Mouse (Mus musculus) liver, embryonic 15.5 days (tissue): Measurements from ENCODE around the gene Klrb1c. TPM values are rescaled to one million over a fixed set of nuclear protein-coding genes. Genes with fewer than 3 reads are reported as not detected.
A peak's percentile ranks its signal among the peaks of the same experiment; 100 is the strongest.
"Not testable (repeated sequence)": the region's sequence is repeated elsewhere in the genome, so short reads cannot be mapped to it uniquely, and the experiment has no call there.

Experiments
- ATAC-seq: fragments of 200-750 bp; cut with Nextera tagmentation; 2 replicates; pipeline ENCODE4 v1.8.0; 2017; ENCODE audit warnings: moderate number of reproducible peaks, mild to moderate bottlenecking, moderate library complexity; ENCODE audit not compliant: insufficient read depth
- H3K27ac ChIP-seq: fragments of 300-500 bp; sonication (generic); replicated peaks from 2 replicates; pipeline ENCODE4 v1.5.1; 2015; ENCODE audit warnings: mild to moderate bottlenecking, inconsistent platforms
- H3K27me3 ChIP-seq: fragments of 300-500 bp; sonication (generic); 2 replicates; pipeline ENCODE4 v1.6.1; 2015; ENCODE audit warnings: mild to moderate bottlenecking, inconsistent platforms
- H3K36me3 ChIP-seq: fragments of 300-500 bp; sonication (generic); replicated peaks from 2 replicates; pipeline ENCODE4 v1.6.1; 2015; ENCODE audit warnings: moderate library complexity, mild to moderate bottlenecking, inconsistent platforms
- H3K4me1 ChIP-seq: fragments of 300-500 bp; sonication (generic); replicated peaks from 2 replicates; pipeline ENCODE4 v1.6.1; 2015; ENCODE audit warnings: inconsistent platforms
- H3K4me2 ChIP-seq: fragments of 300-500 bp; sonication (generic); 2 replicates; pipeline ENCODE4 v1.6.1; 2015; ENCODE audit warnings: moderate library complexity, mild to moderate bottlenecking, inconsistent platforms
- H3K4me3 ChIP-seq: fragments of 300-500 bp; sonication (generic); replicated peaks from 2 replicates; pipeline ENCODE4 v1.5.1; 2015; ENCODE audit warnings: mild to moderate bottlenecking, inconsistent platforms
- H3K9ac ChIP-seq: fragments of 300-500 bp; sonication (generic); 2 replicates; pipeline ENCODE4 v1.6.1; 2015; ENCODE audit warnings: moderate library complexity, mild to moderate bottlenecking, inconsistent platforms
- H3K9me3 ChIP-seq: fragments of 300-500 bp; sonication (generic); replicated peaks from 2 replicates; pipeline ENCODE4 v1.6.1; 2016; ENCODE audit warnings: inconsistent platforms
- WGBS: fragments of 180-500 bp; shearing (Covaris S2); methylation state at CpG from one replicate; pipeline ENCODE4 v1.1.7; 2015; ENCODE audit warnings: mixed read lengths; ENCODE audit not compliant: insufficient replicate concordance; 5-methylcytosine and 5-hydroxymethylcytosine counted together
- polyA plus RNA-seq: library from polyadenylated mRNA; unstranded; fragments of >200 nt; fragmentation: Nextera tagmentation; extraction: Ambion mirVana; gene quantifications from 2 replicates; pipeline ENCODE4 v1.2.1, GENCODE M21; 2015

Klrb1c gene
- polyA plus RNA-seq, 1 experiment from 2014 or later: 0.25 TPM

- Histone ChIP-seq H3K9me3 (no peaks in the 10 kb centered on the region), H3K9ac (no peak overlapping the region), H3K27me3 (no peaks in the 10 kb centered on the region), H3K27ac (no peak overlapping the region), H3K36me3 (no peaks in the 10 kb centered on the region), H3K4me2 (peak overlapping the region; percentile 82), H3K4me3 (peak overlapping the region; percentile 70; the same call in 1 of the 2 replicates), H3K4me1 (peaks cover 27% of the 10 kb centered on the region)
- ATAC-seq: no peak
- 58% methylated on average over 12 of the region's 12 CpGs for WGBS
Observed at GRCm38 (mm10) chr6:128797185-128797905, 8.3 kb upstream of the Klrb1c start.

GRCm38 (mm10) chr6:128796321-128796955 is 7.4 kb upstream of the Klrb1c start:
- peaks cover 26% of the 10 kb centered on the region for H3K4me1 ChIP-seq
- WGBS: 29% methylated on average over 8 of the region's 8 CpGs
- no peak overlapping the region for H3K4me2 ChIP-seq
- no peaks in the 10 kb centered on the region for H3K27me3 ChIP-seq
- no peak for ATAC-seq
- H3K4me3 ChIP-seq: no peak overlapping the region
- H3K36me3 ChIP-seq: no peaks in the 10 kb centered on the region
- H3K9ac ChIP-seq: no peak overlapping the region
- H3K9me3 ChIP-seq: no peaks in the 10 kb centered on the region
- H3K27ac ChIP-seq: no peak overlapping the region

DNA sequence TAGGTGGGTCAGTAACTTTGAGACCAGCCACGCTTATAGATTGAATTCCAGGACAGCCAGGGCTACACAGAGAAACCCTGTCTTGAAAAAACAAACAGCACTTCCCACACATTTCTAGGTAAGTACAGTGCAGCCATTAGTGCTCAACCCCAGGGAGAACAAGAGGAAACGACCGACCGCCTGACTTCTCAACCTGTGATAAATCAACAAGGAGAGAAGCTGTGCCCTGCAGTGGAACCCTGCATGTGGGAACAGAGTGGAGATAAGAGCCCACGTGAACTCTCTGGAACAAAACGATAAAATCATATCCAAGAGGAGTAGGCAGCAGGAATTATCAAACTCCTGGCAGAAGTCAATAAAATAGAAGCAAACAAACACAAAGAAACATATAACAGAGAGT is 4.7 kb upstream of the Klrb1c start:
- no peak for ATAC-seq
- H3K9ac ChIP-seq: no peak overlapping the region
- H3K4me1 ChIP-seq: peaks cover 21% of the 10 kb centered on the region
- 14% methylated on average over 6 of the region's 6 CpGs for WGBS
- no peak overlapping the region for H3K4me3 ChIP-seq
- no peak overlapping the region for H3K4me2 ChIP-seq
- H3K27ac ChIP-seq: no peak overlapping the region
- no peaks in the 10 kb centered on the region for H3K9me3 ChIP-seq
- no peaks in the 10 kb centered on the region for H3K36me3 ChIP-seq
- no peaks in the 10 kb centered on the region for H3K27me3 ChIP-seq

- not testable (repeated sequence) for H3K9me3 ChIP-seq, H3K4me3 ChIP-seq, ATAC-seq, H3K4me2 ChIP-seq, H3K4me1 ChIP-seq, H3K27ac ChIP-seq, H3K27me3 ChIP-seq, H3K9ac ChIP-seq, H3K36me3 ChIP-seq
- 57% methylated on average over 4 of the region's 4 CpGs for WGBS
Observed at GRCm38 (mm10) chr6:128790491-128790994, 1.5 kb upstream of the Klrb1c start.

- Histone ChIP-seq H3K27ac (no peak overlapping the region), H3K9me3 (no peaks in the 10 kb centered on the region), H3K4me1 (0 out of 2 replicates have a peak, but pooled peaks cover 3% of the 10 kb centered on the region), H3K9ac (no peak overlapping the region), H3K4me2 (no peak overlapping the region), H3K27me3 (no peaks in the 10 kb centered on the region), H3K36me3 (no peaks in the 10 kb centered on the region), H3K4me3 (no peak overlapping the region)
- no peak for ATAC-seq
- 46% methylated on average over 1 of the region's 1 CpGs for WGBS
Observed at GRCm38 (mm10) chr6:128788517-128788916, 498 bp downstream of the Klrb1c start.

GRCm38 (mm10) chr6:128786396-128786795 is 2.6 kb downstream of the Klrb1c start:
- H3K9ac ChIP-seq, H3K27me3 ChIP-seq, H3K4me1 ChIP-seq, H3K36me3 ChIP-seq, H3K4me2 ChIP-seq, H3K4me3 ChIP-seq, H3K9me3 ChIP-seq, ATAC-seq, H3K27ac ChIP-seq: not testable (repeated sequence)
- 64% methylated on average over 1 of the region's 1 CpGs for WGBS

GRCm38 (mm10) chr6:128769481-128770253 is 19.3 kb downstream of the Klrb1c start:
- peak; percentile 27; the same call in 1 of the 2 replicates for ATAC-seq
- Histone ChIP-seq H3K4me2 (no peak overlapping the region), H3K9me3 (no peaks in the 10 kb centered on the region), H3K36me3 (no peaks in the 10 kb centered on the region), H3K4me3 (no peak overlapping the region), H3K27ac (no peak overlapping the region), H3K27me3 (no peaks in the 10 kb centered on the region), H3K9ac (no peak overlapping the region), H3K4me1 (peaks cover 8% of the 10 kb centered on the region; the same call in 1 of the 2 replicates)
- WGBS: 70% methylated on average over 10 of the region's 10 CpGs

DNA sequence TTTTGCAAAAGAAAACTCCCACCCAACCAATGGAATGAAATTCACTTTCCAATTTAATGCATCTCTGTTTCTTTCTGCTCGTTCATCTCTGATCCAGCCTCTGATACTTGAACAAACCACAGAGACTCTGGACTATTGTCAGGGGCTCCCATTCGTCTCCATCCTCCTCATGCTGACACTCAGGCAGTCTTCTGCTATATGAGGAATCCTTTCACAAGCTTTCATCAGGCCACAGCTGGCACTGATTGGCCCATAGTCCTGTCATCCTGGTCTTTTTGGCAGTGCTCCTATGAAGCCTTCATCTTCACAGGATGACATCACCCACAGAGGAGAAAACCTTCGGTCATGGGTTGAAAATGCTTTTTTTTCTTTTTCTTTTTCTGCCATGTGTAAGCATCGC is 21.0 kb downstream of the Klrb1c start:
- Histone ChIP-seq H3K27me3 (no peaks in the 10 kb centered on the region), H3K4me2 (no peak overlapping the region), H3K4me3 (no peak overlapping the region), H3K9ac (no peak overlapping the region), H3K36me3 (no peaks in the 10 kb centered on the region), H3K27ac (no peak overlapping the region), H3K4me1 (peaks cover 15% of the 10 kb centered on the region), H3K9me3 (no peaks in the 10 kb centered on the region)
- no peak for ATAC-seq
- WGBS: 47% methylated on average over 4 of the region's 4 CpGs

DNA sequence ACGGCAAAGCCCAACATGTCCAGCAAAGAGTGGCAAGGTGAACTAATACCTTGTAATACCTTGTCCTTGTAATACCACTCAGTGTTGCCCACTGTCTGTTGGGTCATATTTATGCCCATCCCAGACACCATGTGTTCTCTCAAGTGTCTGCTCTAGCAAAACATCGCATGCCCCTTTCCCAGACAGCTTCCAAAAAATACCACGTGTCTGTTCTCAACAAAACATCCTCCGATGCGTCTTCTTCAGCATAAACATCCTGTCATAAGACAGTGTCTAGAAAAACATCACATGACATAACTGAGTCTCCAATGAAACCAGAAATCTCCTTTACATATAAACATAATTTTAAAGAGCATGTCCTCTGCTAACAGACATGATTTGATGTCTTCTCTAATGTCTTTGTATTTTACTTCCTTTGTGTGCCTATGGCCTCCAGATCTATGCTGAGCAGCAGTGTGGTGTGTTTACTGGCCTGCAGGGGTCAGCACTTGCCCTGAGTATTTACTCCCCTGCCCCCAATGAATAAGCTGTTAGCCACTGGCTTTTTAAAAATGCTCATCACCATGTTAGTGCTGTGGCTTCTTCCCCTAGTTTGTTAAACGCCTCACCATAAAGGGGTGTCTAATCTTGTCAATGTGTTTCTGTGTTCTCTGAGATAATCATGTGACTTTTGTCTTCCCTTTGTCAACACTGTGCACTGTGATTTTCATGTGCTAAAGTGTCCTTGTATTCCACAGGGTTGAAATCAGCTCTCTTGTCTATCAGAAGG is 22.3 kb downstream of the Klrb1c start:
- not testable (repeated sequence) for ATAC-seq, H3K9ac ChIP-seq, H3K4me2 ChIP-seq, H3K4me3 ChIP-seq, H3K27ac ChIP-seq, H3K36me3 ChIP-seq, H3K9me3 ChIP-seq, H3K27me3 ChIP-seq
- 60% methylated on average over 6 of the region's 6 CpGs for WGBS
- H3K4me1 ChIP-seq: peaks cover 15% of the 10 kb centered on the region

- Histone ChIP-seq H3K4me3 (no peak overlapping the region), H3K36me3 (no peaks in the 10 kb centered on the region), H3K4me2 (no peak overlapping the region), H3K9ac (no peak overlapping the region), H3K27me3 (no peaks in the 10 kb centered on the region), H3K9me3 (no peaks in the 10 kb centered on the region), H3K4me1 (peaks cover 20% of the 10 kb centered on the region), H3K27ac (no peak overlapping the region)
- no peak for ATAC-seq
- WGBS: 28% methylated on average over 1 of the region's 1 CpGs
Observed at GRCm38 (mm10) chr6:128765211-128765610, 23.8 kb downstream of the Klrb1c start.
